Mouse (Mus musculus): ENCODE measurements around the gene Trip10.

Gene Trip10

GRCm38 (mm10) chr17:57290671-57291055, 41.4 kb downstream of the Trip10 start:
- DNase-seq (ENCODE audit: low spot score) = no peak

- no peak for DNase-seq (ENCODE audit: low spot score)
These were observed 43.0 kb downstream of the Trip10 start for GRCm38 (mm10) chr17:57292302-57292701.

GRCm38 (mm10) chr17:57292968-57293367, 43.7 kb downstream of the Trip10 start:
- no peak for DNase-seq (ENCODE audit: low spot score)

- no peak for DNase-seq (ENCODE audit: low spot score)
These were observed 46.7 kb downstream of the Trip10 start for GRCm38 (mm10) chr17:57295935-57296334.

GRCm38 (mm10) chr17:57297040-57297439, 47.8 kb downstream of the Trip10 start:
- DNase-seq (ENCODE audit: low spot score) = no peak

GRCm38 (mm10) chr17:57305593-57305992, 56.3 kb downstream of the Trip10 start:
- no peak for DNase-seq (ENCODE audit: low spot score)

- DNase-seq (ENCODE audit: low spot score) = no peak
These were observed 57.8 kb downstream of the Trip10 start for GRCm38 (mm10) chr17:57307074-57307473.

- no peak for DNase-seq (ENCODE audit: low spot score)
These were observed 62.5 kb downstream of the Trip10 start for GRCm38 (mm10) chr17:57311801-57312200.

Measured in urinary bladder, postnatal 25 days (tissue).